Mouse (Mus musculus) small intestine, adult 2 months (tissue): ENCODE measurements around the gene Aph1a. TPM values are rescaled to one million over a fixed set of nuclear protein-coding genes. Genes with fewer than 3 reads are reported as not detected.
A peak's percentile ranks its signal among the peaks of the same experiment; 100 is the strongest.

Experiments used
- H3K27ac ChIP-seq: fragments of 200-500 bp; 2 replicates; pipeline ENCODE4 v1.5.1; 2012; ENCODE audit warnings: low read depth, low read length, control low read depth, inconsistent platforms; ENCODE audit not compliant: insufficient read depth
- H3K27me3 ChIP-seq: fragments of 200-500 bp; 2 replicates; pipeline ENCODE4 v1.6.1; 2012; ENCODE audit warnings: mild to moderate bottlenecking, moderate library complexity, low read length, inconsistent platforms; ENCODE audit not compliant: control insufficient read depth, insufficient read depth
- H3K36me3 ChIP-seq: fragments of 200-500 bp; 2 replicates; pipeline ENCODE4 v1.6.1; 2012; ENCODE audit warnings: mild to moderate bottlenecking, low read length, control low read depth, inconsistent platforms; ENCODE audit not compliant: control insufficient read depth, insufficient read depth
- H3K4me1 ChIP-seq: fragments of 200-500 bp; 2 replicates; pipeline ENCODE4 v1.6.1; 2012; ENCODE audit warnings: low read length, inconsistent platforms, mixed read lengths; ENCODE audit not compliant: control insufficient read depth, insufficient read depth, insufficient read length
- H3K4me3 ChIP-seq: fragments of 200-500 bp; 2 replicates; pipeline ENCODE4 v1.5.1; 2012; ENCODE audit warnings: low read depth, mild to moderate bottlenecking, control low read depth, inconsistent platforms, low read length, moderate library complexity
- CTCF ChIP-seq: fragments of 200-500 bp; IDR thresholded peaks from 2 replicates; pipeline ENCODE4 v1.5.1; 2012; ENCODE audit warnings: low read depth, mild to moderate bottlenecking, control low read depth, inconsistent platforms, low read length, moderate library complexity, mixed read lengths; ENCODE audit not compliant: insufficient replicate concordance, insufficient read length; ENCODE audit errors: extremely low read depth
- POLR2A ChIP-seq: fragments of 200-500 bp; IDR thresholded peaks from 2 replicates; pipeline ENCODE4 v1.6.1; 2012; ENCODE audit warnings: low read depth, mild to moderate bottlenecking, control low read depth, inconsistent platforms, low read length, moderate library complexity
- WGBS: fragments of 180-500 bp; shearing (Covaris S2); methylation state at CpG from one replicate; pipeline ENCODE4 v1.1.7; 2018; 5-methylcytosine and 5-hydroxymethylcytosine counted together
- polyA plus RNA-seq: library from polyadenylated mRNA; depleted of rRNA; stranded (reverse); fragments of >200 nt; gene quantifications from 2 replicates; pipeline ENCODE4 v1.2.3, GENCODE M21; 2012

Gene Aph1a
- polyA plus RNA-seq, 1 experiment = 211 TPM

DNA sequence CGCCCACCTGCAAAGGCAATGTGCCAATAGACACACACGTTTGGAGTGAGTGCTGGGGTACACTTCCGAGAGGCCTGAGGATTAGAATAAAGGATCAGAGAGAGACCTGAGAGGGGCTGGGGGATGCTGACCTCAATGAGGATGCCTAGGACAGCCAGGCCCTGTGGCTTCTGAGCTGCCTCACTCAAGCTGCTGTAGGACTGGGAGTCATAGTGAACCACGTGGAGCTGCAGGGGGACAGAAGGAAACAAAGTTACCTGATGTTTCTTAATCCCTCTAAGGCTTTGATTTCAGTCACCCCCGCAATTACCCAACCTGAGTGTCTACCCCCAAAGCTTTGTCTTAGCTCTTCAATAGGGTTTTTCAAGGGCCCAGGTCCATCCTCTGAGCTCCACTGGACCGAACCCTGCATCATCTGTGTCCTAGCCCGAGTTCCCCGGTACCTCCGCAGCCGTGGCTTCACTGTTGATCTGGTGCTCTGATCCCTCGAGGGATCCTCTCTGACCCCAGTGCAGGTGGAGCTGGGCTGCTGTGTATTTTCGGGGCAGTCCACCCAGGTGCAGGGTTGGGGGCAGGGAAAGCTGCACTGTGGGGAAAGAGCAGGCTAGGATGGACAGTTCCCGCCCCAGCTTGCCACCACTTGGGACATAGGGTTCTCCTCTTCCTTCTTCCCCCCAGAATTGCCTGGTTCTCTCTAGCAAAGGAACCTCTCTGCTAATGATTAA is 6.2 kb downstream of the Aph1a start:
- no peak for TF ChIP-seq CTCF
- no peak for TF ChIP-seq POLR2A
- WGBS = 54% methylated on average over 13 of the region's 13 CpGs

DNA sequence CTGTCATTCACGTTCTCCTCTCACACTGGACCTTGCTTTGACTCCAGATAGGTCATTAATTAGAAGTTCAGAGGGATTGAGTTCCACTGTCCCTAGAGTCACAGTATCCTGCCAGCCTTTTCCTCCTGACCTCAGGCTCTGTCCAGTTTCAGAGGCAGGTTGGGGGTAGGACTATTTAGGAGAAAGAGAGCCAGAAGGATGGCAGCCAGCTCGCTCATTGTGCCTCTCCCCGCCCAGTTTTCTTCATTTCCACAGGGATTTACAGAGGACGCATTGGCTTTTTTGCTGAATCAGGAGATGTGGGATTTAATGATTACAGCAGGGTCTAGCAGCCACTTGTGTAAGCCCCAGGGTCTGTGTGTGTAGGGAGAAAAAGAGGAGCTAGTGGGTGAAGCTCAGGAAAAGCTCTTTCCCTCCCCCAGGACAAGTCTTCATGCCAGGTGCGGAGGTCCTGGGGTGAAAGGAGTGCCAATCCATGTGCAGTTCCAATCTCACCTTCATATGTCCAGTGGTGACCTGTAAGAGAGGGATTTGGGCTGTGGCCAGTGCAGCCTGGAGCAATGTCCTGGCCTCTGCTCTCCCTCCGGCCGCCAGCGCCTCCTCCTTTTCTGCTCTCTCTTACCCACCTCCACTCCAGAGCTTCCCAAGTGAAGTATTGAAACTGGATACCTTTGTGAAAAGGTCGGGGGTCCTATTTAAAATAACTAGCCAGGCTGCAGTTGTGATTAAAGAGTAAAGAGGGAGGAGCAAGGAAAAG is 8.0 kb downstream of the Aph1a start:
- TF ChIP-seq CTCF (no peak), POLR2A (no peak)
- Histone ChIP-seq H3K4me1 (peaks cover 3% of the 10 kb centered on the region), H3K4me3 (no peak overlapping the region), H3K36me3 (peaks cover 3% of the 10 kb centered on the region; the same call in 1 of the 2 replicates), H3K27me3 (peaks cover 21% of the 10 kb centered on the region), H3K27ac (no peak overlapping the region)
- 68% methylated on average over 9 of the region's 9 CpGs for WGBS

More for the DNA sequence above, 6.2 kb downstream of the Aph1a start:
- H3K27ac ChIP-seq = no peak overlapping the region
- peaks cover 17% of the 10 kb centered on the region for H3K27me3 ChIP-seq
- H3K4me1 ChIP-seq = peaks cover 5% of the 10 kb centered on the region
- no peak overlapping the region for H3K4me3 ChIP-seq
- H3K36me3 ChIP-seq = peaks cover 7% of the 10 kb centered on the region; the same call in 1 of the 2 replicates

DNA sequence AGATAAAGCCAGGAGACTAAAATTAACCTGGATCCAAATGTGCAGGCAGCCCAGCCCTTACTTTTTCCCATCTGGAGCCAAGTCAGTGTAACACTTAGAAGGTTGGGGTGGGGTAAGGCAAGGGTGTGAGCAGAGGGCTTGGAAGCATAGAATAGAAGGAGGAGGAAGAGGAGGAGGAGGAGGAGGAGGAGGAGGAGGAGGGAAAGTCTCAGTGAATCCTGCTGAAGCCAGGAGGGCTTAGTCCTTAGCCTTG is 8.5 kb downstream of the Aph1a start:
- no peak overlapping the region for H3K4me3 ChIP-seq
- peaks cover 21% of the 10 kb centered on the region for H3K27me3 ChIP-seq
- no peak overlapping the region for H3K27ac ChIP-seq
- no peak for TF ChIP-seq POLR2A
- no peak for TF ChIP-seq CTCF
- H3K4me1 ChIP-seq = peaks cover 3% of the 10 kb centered on the region
- peaks cover 2% of the 10 kb centered on the region; the same call in 1 of the 2 replicates for H3K36me3 ChIP-seq

DNA sequence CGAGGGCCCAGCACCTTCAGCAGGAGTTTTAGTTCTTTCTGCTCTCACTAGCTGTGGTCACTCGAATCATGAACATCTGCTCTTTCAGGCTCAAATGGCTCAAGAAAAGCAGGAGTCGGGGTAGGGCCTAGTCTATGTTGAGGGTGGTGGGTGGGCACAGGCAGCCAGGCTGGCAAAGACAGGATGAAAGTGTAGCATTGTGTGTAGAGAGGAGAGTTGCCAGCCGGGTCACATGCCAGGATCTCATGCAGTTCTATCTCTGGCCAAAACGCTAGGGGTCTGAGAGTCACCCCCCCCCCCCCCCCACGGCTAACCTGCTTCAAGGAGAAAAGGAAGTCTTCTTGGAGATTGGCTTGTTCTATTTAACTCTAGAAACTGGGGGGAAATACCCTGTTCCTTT is 8.9 kb downstream of the Aph1a start:
- H3K27ac ChIP-seq = no peak overlapping the region
- no peaks in the 10 kb centered on the region for H3K36me3 ChIP-seq
- WGBS = 50% methylated on average over 6 of the region's 6 CpGs

DNA sequence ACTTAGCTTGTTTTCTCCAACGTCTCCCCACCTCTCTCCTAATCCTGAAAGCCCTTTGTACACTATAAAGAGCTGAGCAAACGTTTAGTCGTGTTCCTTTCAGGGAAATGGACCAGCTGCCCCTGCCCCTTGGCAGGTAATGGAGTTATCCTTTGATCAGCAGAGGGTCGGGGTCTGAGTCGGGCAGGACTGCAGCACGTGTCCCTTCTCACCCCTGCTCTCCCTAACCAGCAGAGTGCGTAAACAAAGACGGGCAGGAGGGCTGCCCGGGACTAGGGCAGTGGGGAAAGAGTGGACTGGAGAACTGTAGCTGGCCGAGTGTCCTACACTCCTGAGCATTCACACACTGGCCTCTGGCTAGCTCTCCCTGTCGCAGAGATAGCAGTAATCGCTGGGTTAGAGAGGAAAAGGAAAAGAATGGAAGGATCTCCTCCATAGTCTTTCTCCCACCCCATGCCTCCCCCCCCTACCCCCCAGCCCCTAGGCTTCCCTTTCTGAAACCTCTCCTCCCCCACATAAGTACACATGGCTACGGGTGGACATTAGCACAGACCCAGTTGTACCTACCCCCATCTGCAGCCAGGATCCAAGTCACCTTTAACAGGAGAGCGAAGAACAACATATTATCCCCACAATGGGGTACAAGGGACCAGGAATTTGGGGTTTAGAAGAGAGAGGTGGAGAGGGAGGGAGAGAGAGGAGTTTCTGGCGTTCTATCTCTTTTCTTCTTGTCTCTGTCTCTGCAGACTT is 10.2 kb downstream of the Aph1a start:
- peaks cover 3% of the 10 kb centered on the region for H3K4me1 ChIP-seq
- no peak for TF ChIP-seq CTCF
- TF ChIP-seq POLR2A = no peak
- H3K27me3 ChIP-seq = peaks cover 21% of the 10 kb centered on the region
- no peak overlapping the region for H3K4me3 ChIP-seq
- H3K27ac ChIP-seq = no peak overlapping the region
- H3K36me3 ChIP-seq = no peaks in the 10 kb centered on the region
- WGBS = 20% methylated on average over 15 of the region's 15 CpGs

More for the DNA sequence above, 8.9 kb downstream of the Aph1a start:
- TF ChIP-seq POLR2A = no peak
- no peak for TF ChIP-seq CTCF
- Histone ChIP-seq H3K4me1 (peaks cover 3% of the 10 kb centered on the region), H3K27me3 (peaks cover 21% of the 10 kb centered on the region), H3K4me3 (no peak overlapping the region)

DNA sequence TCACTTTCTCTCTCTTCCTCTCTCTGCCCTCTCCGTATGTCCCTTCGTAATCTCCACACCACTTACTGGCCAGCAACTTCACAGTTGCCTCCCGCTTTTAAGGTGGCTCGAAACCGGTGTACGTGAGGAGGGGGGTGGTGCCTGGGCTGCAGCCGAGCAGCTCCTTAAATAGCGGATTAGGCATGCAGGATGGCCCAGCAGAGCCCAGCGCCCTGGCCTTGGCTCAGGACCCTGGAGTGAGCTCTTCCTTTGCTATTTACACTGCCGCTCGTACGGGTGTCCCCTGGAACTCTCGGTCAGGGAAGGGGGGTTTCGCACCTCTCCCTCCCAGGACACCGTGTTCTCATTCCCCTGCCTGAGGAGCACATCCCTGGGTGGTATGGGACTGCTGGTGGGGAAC is 10.8 kb downstream of the Aph1a start, which contains the start of gene Car14:
Car14 (minus strand) TSS at position 124 of the 400 bp plus-strand sequence.
- Histone ChIP-seq H3K36me3 (no peaks in the 10 kb centered on the region), H3K27me3 (peaks cover 21% of the 10 kb centered on the region), H3K4me1 (peaks cover 3% of the 10 kb centered on the region), H3K4me3 (peak within 1 kb of the TSS; percentile 12), H3K27ac (no peak within 1 kb of the TSS)
- WGBS = 4% methylated on average over 15 of the region's 15 CpGs
- TF ChIP-seq CTCF (no peak), POLR2A (no peak)
